Mouse (Mus musculus): Measurements from ENCODE around the gene Acot6. TPM values are rescaled to one million over a fixed set of nuclear protein-coding genes. Genes with fewer than 3 reads are reported as not detected.
A peak's percentile ranks its signal among the peaks of the same experiment; 100 is the strongest.

The Acot6 gene
- polyA plus RNA-seq, 1 experiment from 2014 or later = 0.98 TPM

- no peak for ATAC-seq (ENCODE audit: insufficient number of reproducible peaks, insufficient read depth, low FRiP score, low TSS enrichment, low read depth)
- Histone ChIP-seq H3K27me3 (no peaks in the 10 kb centered on the region), H3K27ac (no peak overlapping the region), H3K4me1 (replicated peaks) (no peaks in the 10 kb centered on the region), H3K9ac (replicated peaks) (no peak overlapping the region), H3K9me3 (no peaks in the 10 kb centered on the region), H3K36me3 (peaks cover 37% of the 10 kb centered on the region), H3K4me3 (replicated peaks) (no peak overlapping the region), H3K4me2 (no peak overlapping the region)
- WGBS = 90% methylated on average over 7 of the region's 7 CpGs
Measured at GRCm38 (mm10) chr12:84137131-84137530, 36.7 kb downstream of the Acot6 start.

GRCm38 (mm10) chr12:84140135-84140534 lies 39.7 kb downstream of the Acot6 start:
- Histone ChIP-seq H3K27me3 (no peaks in the 10 kb centered on the region), H3K4me2 (no peak overlapping the region), H3K36me3 (peaks cover 40% of the 10 kb centered on the region), H3K4me1 (replicated peaks) (no peaks in the 10 kb centered on the region), H3K9me3 (no peaks in the 10 kb centered on the region), H3K9ac (replicated peaks) (no peak overlapping the region), H3K27ac (no peak overlapping the region), H3K4me3 (replicated peaks) (no peak overlapping the region)
- ATAC-seq (ENCODE audit: insufficient number of reproducible peaks, insufficient read depth, low FRiP score, low TSS enrichment, low read depth) = no peak
- WGBS = 72% methylated on average over 4 of the region's 4 CpGs

- Histone ChIP-seq H3K4me3 (replicated peaks) (no peak overlapping the region), H3K4me1 (replicated peaks) (no peaks in the 10 kb centered on the region), H3K9ac (replicated peaks) (no peak overlapping the region), H3K4me2 (no peak overlapping the region), H3K36me3 (peaks cover 35% of the 10 kb centered on the region), H3K27me3 (no peaks in the 10 kb centered on the region), H3K9me3 (no peaks in the 10 kb centered on the region), H3K27ac (no peak overlapping the region)
- 87% methylated on average over 4 of the region's 4 CpGs for WGBS
- no peak for ATAC-seq (ENCODE audit: insufficient number of reproducible peaks, insufficient read depth, low FRiP score, low TSS enrichment, low read depth)
Measured at GRCm38 (mm10) chr12:84141271-84141670, 40.8 kb downstream of the Acot6 start.

GRCm38 (mm10) chr12:84142281-84143050 lies 42.0 kb downstream of the Acot6 start:
- peaks cover 23% of the 10 kb centered on the region for H3K36me3 ChIP-seq
- H3K27ac ChIP-seq = no peak overlapping the region
- H3K4me1 ChIP-seq (replicated peaks) = no peaks in the 10 kb centered on the region
- ATAC-seq (ENCODE audit: insufficient number of reproducible peaks, insufficient read depth, low FRiP score, low TSS enrichment, low read depth) = no peak
- no peaks in the 10 kb centered on the region for H3K9me3 ChIP-seq
- no peaks in the 10 kb centered on the region for H3K27me3 ChIP-seq
- H3K4me2 ChIP-seq = no peak overlapping the region
- H3K4me3 ChIP-seq (replicated peaks) = no peak overlapping the region
- WGBS = 68% methylated on average over 14 of the region's 14 CpGs
- H3K9ac ChIP-seq (replicated peaks) = no peak overlapping the region

DNA sequence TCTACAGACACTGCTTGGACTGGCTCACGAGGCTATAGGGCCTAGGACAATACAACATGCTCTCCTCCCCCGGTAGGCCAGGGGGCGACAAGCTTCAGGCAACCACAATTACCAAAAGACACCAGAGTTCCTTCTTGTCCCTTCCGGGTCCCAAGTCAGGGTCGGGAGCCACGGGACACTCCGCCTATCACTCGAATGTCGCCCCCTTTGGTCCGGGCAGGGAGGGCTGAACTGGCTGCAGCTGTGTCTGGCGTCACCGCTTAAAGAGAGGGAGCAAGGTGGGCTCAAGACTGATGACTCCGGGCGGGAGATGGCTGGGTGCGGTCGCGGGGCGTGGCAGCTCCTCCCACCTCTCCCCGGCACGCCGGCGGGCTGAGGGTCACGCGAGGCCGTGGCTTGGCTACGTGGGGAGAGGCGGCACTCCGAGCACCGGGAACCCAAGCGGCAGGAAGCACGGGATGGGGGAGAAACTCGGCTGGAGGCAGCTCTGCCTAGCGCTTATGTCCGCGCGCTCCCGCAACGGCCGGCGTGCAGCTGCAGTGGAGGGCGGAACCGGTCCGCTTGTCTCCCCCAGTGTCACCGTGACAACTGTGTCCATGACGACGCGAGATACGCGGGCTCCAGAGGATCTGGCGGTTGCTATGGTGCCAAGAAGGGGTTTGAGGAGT lies 47.6 kb downstream of the Acot6 start, which contains the start of gene Pnma1:
TSS of gene Pnma1 (minus strand) at position 536 of the 668 bp plus-strand sequence.
- Histone ChIP-seq H3K4me2 (peak within 1 kb of the TSS; percentile 77), H3K36me3 (peaks cover 35% of the 10 kb centered on the region), H3K9ac (replicated peaks) (peak within 1 kb of the TSS; percentile 63), H3K9me3 (no peaks in the 10 kb centered on the region), H3K27ac (no peak within 1 kb of the TSS), H3K4me3 (replicated peaks) (peak within 1 kb of the TSS; percentile 47), H3K27me3 (no peaks in the 10 kb centered on the region), H3K4me1 (replicated peaks) (peaks cover 20% of the 10 kb centered on the region)
- WGBS = 1% methylated on average over 48 of the region's 50 CpGs
- ATAC-seq (ENCODE audit: insufficient number of reproducible peaks, insufficient read depth, low FRiP score, low TSS enrichment, low read depth) = peak; percentile 70

GRCm38 (mm10) chr12:84148622-84149012 lies 48.2 kb downstream of the Acot6 start:
- H3K27ac ChIP-seq = no peak overlapping the region

DNA sequence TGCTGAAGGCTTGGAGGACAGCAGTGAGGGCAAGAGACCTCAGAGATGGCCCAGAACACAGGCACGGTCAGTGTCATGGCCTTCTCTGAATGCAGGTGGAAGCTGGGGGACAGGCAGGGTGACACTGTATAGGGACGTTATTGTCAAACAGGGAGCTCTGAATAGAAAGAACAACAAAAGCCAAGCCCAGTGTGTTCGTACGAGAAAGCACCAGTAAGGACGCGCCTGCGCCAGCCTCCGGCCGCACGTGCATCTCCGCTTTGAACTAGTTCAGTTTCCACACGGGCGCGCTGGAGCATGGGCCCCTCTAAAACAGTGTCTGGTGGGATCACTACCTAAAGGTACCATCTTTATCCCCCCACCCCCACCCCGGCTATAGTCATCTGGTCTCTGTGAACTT lies 49.5 kb downstream of the Acot6 start:
- H3K27ac ChIP-seq = peak overlapping the region; percentile 7; the same call in 1 of the 2 replicates
- no peak overlapping the region for H3K9ac ChIP-seq (replicated peaks)
- peaks cover 47% of the 10 kb centered on the region for H3K36me3 ChIP-seq
- H3K27me3 ChIP-seq = no peaks in the 10 kb centered on the region
- no peak for ATAC-seq (ENCODE audit: insufficient number of reproducible peaks, insufficient read depth, low FRiP score, low TSS enrichment, low read depth)
- WGBS = 88% methylated on average over 15 of the region's 15 CpGs
- H3K9me3 ChIP-seq = no peaks in the 10 kb centered on the region
- no peak overlapping the region for H3K4me3 ChIP-seq (replicated peaks)
- peaks cover 20% of the 10 kb centered on the region for H3K4me1 ChIP-seq (replicated peaks)
- no peak overlapping the region for H3K4me2 ChIP-seq

More at GRCm38 (mm10) chr12:84148622-84149012, 48.2 kb downstream of the Acot6 start:
- H3K4me2 ChIP-seq = peak overlapping the region; percentile 77
- H3K9ac ChIP-seq (replicated peaks) = peak overlapping the region; percentile 63
- peak overlapping the region; percentile 47 for H3K4me3 ChIP-seq (replicated peaks)
- no peak for ATAC-seq (ENCODE audit: insufficient number of reproducible peaks, insufficient read depth, low FRiP score, low TSS enrichment, low read depth)
- no peaks in the 10 kb centered on the region for H3K9me3 ChIP-seq
- H3K36me3 ChIP-seq = peaks cover 39% of the 10 kb centered on the region
- peaks cover 20% of the 10 kb centered on the region for H3K4me1 ChIP-seq (replicated peaks)
- 20% methylated on average over 10 of the region's 10 CpGs for WGBS
- no peaks in the 10 kb centered on the region for H3K27me3 ChIP-seq

DNA sequence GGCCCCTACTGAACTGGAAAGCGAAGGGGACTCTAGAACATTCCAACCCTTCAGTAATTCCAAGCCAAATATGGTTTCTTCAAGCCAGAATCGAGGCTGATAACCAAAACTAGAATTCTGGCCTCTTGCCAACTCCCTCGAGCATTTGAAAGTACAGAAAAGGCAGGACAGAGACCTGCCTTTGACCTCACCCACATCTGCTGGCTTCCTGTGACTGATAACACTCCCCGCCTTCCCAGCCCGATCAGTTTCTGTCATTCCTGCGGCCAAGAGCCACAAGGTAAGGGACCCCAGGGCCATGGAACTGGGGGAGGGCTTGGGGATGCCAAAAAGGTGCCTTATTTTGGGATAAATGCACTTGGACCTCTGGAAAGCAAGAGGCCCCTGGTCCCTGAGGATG lies 50.5 kb downstream of the Acot6 start:
- no peaks in the 10 kb centered on the region for H3K27me3 ChIP-seq
- H3K4me3 ChIP-seq (replicated peaks) = no peak overlapping the region
- H3K36me3 ChIP-seq = peaks cover 53% of the 10 kb centered on the region
- H3K9ac ChIP-seq (replicated peaks) = no peak overlapping the region
- no peaks in the 10 kb centered on the region for H3K9me3 ChIP-seq
- no peak overlapping the region for H3K27ac ChIP-seq
- 71% methylated on average over 6 of the region's 6 CpGs for WGBS
- peaks cover 20% of the 10 kb centered on the region for H3K4me1 ChIP-seq (replicated peaks)
- no peak for ATAC-seq (ENCODE audit: insufficient number of reproducible peaks, insufficient read depth, low FRiP score, low TSS enrichment, low read depth)
- H3K4me2 ChIP-seq = no peak overlapping the region

- peaks cover 63% of the 10 kb centered on the region for H3K36me3 ChIP-seq
- H3K9me3 ChIP-seq = no peaks in the 10 kb centered on the region
- H3K27ac ChIP-seq = 0 out of 2 replicates have a peak overlapping the region, but pooled peaks have one; percentile 7
- no peaks in the 10 kb centered on the region for H3K27me3 ChIP-seq
- peaks cover 20% of the 10 kb centered on the region for H3K4me1 ChIP-seq (replicated peaks)
- H3K4me3 ChIP-seq (replicated peaks) = no peak overlapping the region
- no peak overlapping the region for H3K4me2 ChIP-seq
- WGBS = 88% methylated on average over 10 of the region's 10 CpGs
- no peak overlapping the region for H3K9ac ChIP-seq (replicated peaks)
- ATAC-seq (ENCODE audit: insufficient number of reproducible peaks, insufficient read depth, low FRiP score, low TSS enrichment, low read depth) = no peak
Measured at GRCm38 (mm10) chr12:84151911-84152310, 51.5 kb downstream of the Acot6 start.

DNA sequence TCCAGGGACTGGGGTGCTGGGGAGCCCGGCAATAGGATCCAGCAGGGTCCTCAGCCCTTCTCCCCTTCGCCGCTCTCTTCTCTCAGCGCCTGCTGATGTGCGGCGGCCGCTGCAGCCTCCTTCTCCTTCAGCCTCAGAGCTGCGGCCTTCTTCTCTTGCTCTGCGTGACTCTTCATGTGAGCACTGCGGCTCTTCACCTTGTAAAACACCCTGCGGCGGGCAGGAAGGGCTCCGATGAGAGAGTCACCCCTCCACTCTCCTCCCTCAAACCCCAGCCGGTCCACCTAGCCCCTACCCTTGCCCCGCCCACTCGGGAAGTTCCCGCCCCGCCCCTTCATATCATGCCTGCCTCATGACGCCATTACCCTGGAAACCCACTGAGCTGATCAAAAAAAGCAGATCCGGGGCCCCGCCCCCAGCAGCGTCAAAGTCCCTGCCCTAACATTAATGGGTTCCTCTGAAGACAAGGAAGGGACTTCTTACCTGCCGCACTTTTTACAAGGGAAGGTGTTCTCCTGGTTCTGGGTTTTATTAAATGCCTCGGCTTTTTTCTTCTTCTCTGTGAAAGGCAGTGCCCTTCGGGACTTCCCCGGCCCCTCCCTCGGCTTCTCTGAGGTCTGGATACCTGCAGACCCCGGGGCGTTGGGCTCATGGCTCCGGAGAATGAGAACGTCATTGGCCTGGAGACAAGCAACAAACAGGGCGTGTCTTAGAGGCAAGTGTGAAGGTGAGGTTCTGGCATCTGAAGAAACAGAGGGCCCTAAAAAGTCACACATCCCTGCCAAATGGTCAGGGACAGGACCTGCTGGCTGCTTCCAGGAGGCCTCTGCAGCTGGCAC lies 52.1 kb downstream of the Acot6 start:
- Histone ChIP-seq H3K4me1 (replicated peaks) (peaks cover 20% of the 10 kb centered on the region), H3K4me3 (replicated peaks) (no peak overlapping the region), H3K9me3 (no peaks in the 10 kb centered on the region), H3K27ac (no peak overlapping the region), H3K4me2 (no peak overlapping the region), H3K36me3 (peaks cover 69% of the 10 kb centered on the region), H3K9ac (replicated peaks) (no peak overlapping the region), H3K27me3 (no peaks in the 10 kb centered on the region)
- WGBS = 49% methylated on average over 32 of the region's 32 CpGs
- ATAC-seq (ENCODE audit: insufficient number of reproducible peaks, insufficient read depth, low FRiP score, low TSS enrichment, low read depth) = no peak

- Histone ChIP-seq H3K4me1 (replicated peaks) (peaks cover 12% of the 10 kb centered on the region), H3K9ac (replicated peaks) (no peak overlapping the region), H3K27me3 (no peaks in the 10 kb centered on the region), H3K36me3 (peaks cover 78% of the 10 kb centered on the region), H3K4me3 (replicated peaks) (no peak overlapping the region), H3K9me3 (no peaks in the 10 kb centered on the region), H3K27ac (no peak overlapping the region), H3K4me2 (no peak overlapping the region)
- WGBS = 75% methylated on average over 6 of the region's 6 CpGs
- ATAC-seq (ENCODE audit: insufficient number of reproducible peaks, insufficient read depth, low FRiP score, low TSS enrichment, low read depth) = no peak
Measured at GRCm38 (mm10) chr12:84153414-84153813, 53.0 kb downstream of the Acot6 start.
